Mouse (Mus musculus) midbrain, embryonic 15.5 days (tissue): ENCODE data around the gene Gch1. TPM values are rescaled to one million over a fixed set of nuclear protein-coding genes. Genes with fewer than 3 reads are reported as not detected.

Source experiments
- ATAC-seq: fragments of 200-750 bp; cut with Nextera tagmentation; replicated peaks from 2 replicates; pipeline ENCODE4 v1.8.0; 2017; ENCODE audit warnings: moderate TSS enrichment
- H3K27ac ChIP-seq: fragments of 300-500 bp; sonication (generic); 2 replicates; pipeline ENCODE4 v1.5.1; 2015; ENCODE audit warnings: mild to moderate bottlenecking, inconsistent platforms
- H3K27me3 ChIP-seq: fragments of 300-500 bp; sonication (generic); replicated peaks from 2 replicates; pipeline ENCODE4 v1.6.1; 2015; ENCODE audit warnings: inconsistent platforms
- H3K36me3 ChIP-seq: fragments of 300-500 bp; sonication (generic); replicated peaks from 2 replicates; pipeline ENCODE4 v1.6.1; 2015; ENCODE audit warnings: inconsistent platforms
- H3K4me1 ChIP-seq: fragments of 300-500 bp; sonication (generic); 2 replicates; pipeline ENCODE4 v1.6.1; 2015; ENCODE audit warnings: inconsistent platforms
- H3K4me2 ChIP-seq: fragments of 300-500 bp; sonication (generic); 2 replicates; pipeline ENCODE4 v1.6.1; 2015; ENCODE audit warnings: inconsistent platforms, mild to moderate bottlenecking, moderate library complexity
- H3K4me3 ChIP-seq: fragments of 300-500 bp; sonication (generic); 2 replicates; pipeline ENCODE4 v1.5.1; 2015; ENCODE audit warnings: mild to moderate bottlenecking, inconsistent platforms
- H3K9ac ChIP-seq: fragments of 300-500 bp; sonication (generic); 2 replicates; pipeline ENCODE4 v1.6.1; 2015; ENCODE audit warnings: mild to moderate bottlenecking, inconsistent platforms
- H3K9me3 ChIP-seq: fragments of 300-500 bp; sonication (generic); 2 replicates; pipeline ENCODE4 v1.6.1; 2016; ENCODE audit warnings: inconsistent platforms
- WGBS: fragments of 180-500 bp; shearing (Covaris S2); methylation state at CpG from one replicate; pipeline ENCODE4 v1.1.7; 2015; ENCODE audit warnings: mixed read lengths; 5-methylcytosine and 5-hydroxymethylcytosine counted together
- polyA plus RNA-seq: library from polyadenylated mRNA; unstranded; fragments of >200 nt; fragmentation: Nextera tagmentation; extraction: Ambion mirVana; gene quantifications from 2 replicates; pipeline ENCODE4 v1.2.1, GENCODE M21; 2015

Gch1 gene
- polyA plus RNA-seq, 1 experiment from 2014 or later, result 5.7 TPM

- H3K36me3 ChIP-seq, result no peaks in the 10 kb centered on the region
- no peaks in the 10 kb centered on the region for H3K27me3 ChIP-seq
- H3K9ac ChIP-seq, result no peak overlapping the region
- no peak overlapping the region for H3K4me2 ChIP-seq
- H3K27ac ChIP-seq, result no peak overlapping the region
- 94% methylated on average over 5 of the region's 5 CpGs for WGBS
- ATAC-seq, result no peak
- no peaks in the 10 kb centered on the region for H3K4me1 ChIP-seq
- no peak overlapping the region for H3K4me3 ChIP-seq
- H3K9me3 ChIP-seq, result no peaks in the 10 kb centered on the region
These were observed 13.0 kb downstream of the Gch1 start for GRCm38 (mm10) chr14:47176226-47176625.

GRCm38 (mm10) chr14:47175136-47175535 is 14.1 kb downstream of the Gch1 start:
- ATAC-seq, result no peak
- no peak overlapping the region for H3K4me3 ChIP-seq
- no peaks in the 10 kb centered on the region for H3K9me3 ChIP-seq
- H3K27me3 ChIP-seq, result no peaks in the 10 kb centered on the region
- H3K4me1 ChIP-seq, result no peaks in the 10 kb centered on the region
- no peak overlapping the region for H3K4me2 ChIP-seq
- 84% methylated on average over 5 of the region's 5 CpGs for WGBS
- no peaks in the 10 kb centered on the region for H3K36me3 ChIP-seq
- no peak overlapping the region for H3K9ac ChIP-seq
- no peak overlapping the region for H3K27ac ChIP-seq

GRCm38 (mm10) chr14:47172073-47172472 is 17.1 kb downstream of the Gch1 start:
- H3K9ac ChIP-seq, result no peak overlapping the region
- no peaks in the 10 kb centered on the region for H3K27me3 ChIP-seq
- no peak for ATAC-seq
- WGBS, result 81% methylated on average over 5 of the region's 5 CpGs
- no peak overlapping the region for H3K4me3 ChIP-seq
- no peaks in the 10 kb centered on the region for H3K36me3 ChIP-seq
- H3K4me2 ChIP-seq, result no peak overlapping the region
- H3K27ac ChIP-seq, result no peak overlapping the region
- H3K9me3 ChIP-seq, result no peaks in the 10 kb centered on the region
- no peaks in the 10 kb centered on the region for H3K4me1 ChIP-seq

GRCm38 (mm10) chr14:47170499-47171109 is 18.6 kb downstream of the Gch1 start:
- H3K4me1 ChIP-seq, result no peaks in the 10 kb centered on the region
- no peaks in the 10 kb centered on the region for H3K9me3 ChIP-seq
- 69% methylated on average over 3 of the region's 3 CpGs for WGBS
- no peaks in the 10 kb centered on the region for H3K27me3 ChIP-seq
- no peaks in the 10 kb centered on the region for H3K36me3 ChIP-seq
- H3K4me2 ChIP-seq, result no peak overlapping the region
- no peak overlapping the region for H3K4me3 ChIP-seq
- no peak for ATAC-seq
- no peak overlapping the region for H3K9ac ChIP-seq
- H3K27ac ChIP-seq, result no peak overlapping the region

GRCm38 (mm10) chr14:47169677-47170410 is 19.4 kb downstream of the Gch1 start:
- H3K36me3 ChIP-seq, result no peaks in the 10 kb centered on the region
- H3K4me3 ChIP-seq, result no peak overlapping the region
- H3K9ac ChIP-seq, result no peak overlapping the region
- H3K9me3 ChIP-seq, result no peaks in the 10 kb centered on the region
- no peak for ATAC-seq
- H3K4me1 ChIP-seq, result no peaks in the 10 kb centered on the region
- H3K27ac ChIP-seq, result no peak overlapping the region
- WGBS, result 81% methylated on average over 9 of the region's 9 CpGs
- H3K4me2 ChIP-seq, result no peak overlapping the region
- no peaks in the 10 kb centered on the region for H3K27me3 ChIP-seq

- ATAC-seq, result no peak
- Histone ChIP-seq H3K27ac (no peak overlapping the region), H3K4me1 (no peaks in the 10 kb centered on the region), H3K9me3 (no peaks in the 10 kb centered on the region), H3K36me3 (no peaks in the 10 kb centered on the region), H3K4me3 (no peak overlapping the region), H3K4me2 (no peak overlapping the region), H3K27me3 (no peaks in the 10 kb centered on the region), H3K9ac (no peak overlapping the region)
- WGBS, result 91% methylated on average over 5 of the region's 5 CpGs
These were observed 23.5 kb downstream of the Gch1 start for GRCm38 (mm10) chr14:47165741-47166140.

- WGBS, result 87% methylated on average over 5 of the region's 5 CpGs
- no peak for ATAC-seq
- H3K27me3 ChIP-seq, result no peaks in the 10 kb centered on the region
These were observed 24.1 kb downstream of the Gch1 start for GRCm38 (mm10) chr14:47165117-47165516.

GRCm38 (mm10) chr14:47161921-47162427 is 27.2 kb downstream of the Gch1 start:
- Histone ChIP-seq H3K4me1 (no peaks in the 10 kb centered on the region), H3K36me3 (no peaks in the 10 kb centered on the region), H3K4me3 (no peak overlapping the region), H3K4me2 (no peak overlapping the region), H3K9ac (no peak overlapping the region), H3K9me3 (no peaks in the 10 kb centered on the region), H3K27ac (no peak overlapping the region), H3K27me3 (no peaks in the 10 kb centered on the region)
- WGBS, result 49% methylated on average over 5 of the region's 5 CpGs
- ATAC-seq, result no peak

More at GRCm38 (mm10) chr14:47165117-47165516, 24.1 kb downstream of the Gch1 start:
- Histone ChIP-seq H3K4me1 (no peaks in the 10 kb centered on the region), H3K4me2 (no peak overlapping the region), H3K4me3 (no peak overlapping the region), H3K36me3 (no peaks in the 10 kb centered on the region), H3K9ac (no peak overlapping the region), H3K27ac (no peak overlapping the region), H3K9me3 (no peaks in the 10 kb centered on the region)

- Histone ChIP-seq H3K27ac (no peak overlapping the region), H3K4me1 (no peaks in the 10 kb centered on the region), H3K36me3 (no peaks in the 10 kb centered on the region), H3K4me2 (no peak overlapping the region), H3K9me3 (no peaks in the 10 kb centered on the region), H3K4me3 (no peak overlapping the region), H3K9ac (no peak overlapping the region), H3K27me3 (no peaks in the 10 kb centered on the region)
- ATAC-seq, result no peak
- WGBS, result 68% methylated on average over 2 of the region's 2 CpGs
These were observed 29.1 kb downstream of the Gch1 start for GRCm38 (mm10) chr14:47160051-47160640.

- no peak for ATAC-seq
- Histone ChIP-seq H3K27me3 (no peaks in the 10 kb centered on the region), H3K4me1 (no peaks in the 10 kb centered on the region), H3K27ac (no peak overlapping the region), H3K4me2 (no peak overlapping the region), H3K9me3 (no peaks in the 10 kb centered on the region), H3K36me3 (no peaks in the 10 kb centered on the region), H3K9ac (no peak overlapping the region), H3K4me3 (no peak overlapping the region)
- 89% methylated on average over 3 of the region's 3 CpGs for WGBS
These were observed 34.9 kb downstream of the Gch1 start for GRCm38 (mm10) chr14:47154303-47154702.

- 89% methylated on average over 6 of the region's 6 CpGs for WGBS
- H3K27ac ChIP-seq, result no peak overlapping the region
- H3K27me3 ChIP-seq, result no peaks in the 10 kb centered on the region
- H3K9ac ChIP-seq, result no peak overlapping the region
- H3K36me3 ChIP-seq, result no peaks in the 10 kb centered on the region
- ATAC-seq, result no peak
- no peaks in the 10 kb centered on the region for H3K9me3 ChIP-seq
- H3K4me2 ChIP-seq, result no peak overlapping the region
- H3K4me3 ChIP-seq, result no peak overlapping the region
- no peaks in the 10 kb centered on the region for H3K4me1 ChIP-seq
These were observed 37.9 kb downstream of the Gch1 start for GRCm38 (mm10) chr14:47151306-47151705.

GRCm38 (mm10) chr14:47144326-47144725 is 44.9 kb downstream of the Gch1 start:
- Histone ChIP-seq H3K4me3 (no peak overlapping the region), H3K36me3 (no peaks in the 10 kb centered on the region), H3K9ac (no peak overlapping the region), H3K27me3 (no peaks in the 10 kb centered on the region), H3K4me2 (no peak overlapping the region), H3K27ac (no peak overlapping the region), H3K9me3 (no peaks in the 10 kb centered on the region), H3K4me1 (no peaks in the 10 kb centered on the region)
- no peak for ATAC-seq
- 94% methylated on average over 5 of the region's 5 CpGs for WGBS
